Mouse (Mus musculus): ENCODE results near the gene Rufy3.
A peak's percentile ranks its signal among the peaks of the same experiment; 100 is the strongest.
"Not testable (repeated sequence)": the region's sequence is repeated elsewhere in the genome, so short reads cannot be mapped to it uniquely, and the experiment has no call there.

The Rufy3 gene

DNA sequence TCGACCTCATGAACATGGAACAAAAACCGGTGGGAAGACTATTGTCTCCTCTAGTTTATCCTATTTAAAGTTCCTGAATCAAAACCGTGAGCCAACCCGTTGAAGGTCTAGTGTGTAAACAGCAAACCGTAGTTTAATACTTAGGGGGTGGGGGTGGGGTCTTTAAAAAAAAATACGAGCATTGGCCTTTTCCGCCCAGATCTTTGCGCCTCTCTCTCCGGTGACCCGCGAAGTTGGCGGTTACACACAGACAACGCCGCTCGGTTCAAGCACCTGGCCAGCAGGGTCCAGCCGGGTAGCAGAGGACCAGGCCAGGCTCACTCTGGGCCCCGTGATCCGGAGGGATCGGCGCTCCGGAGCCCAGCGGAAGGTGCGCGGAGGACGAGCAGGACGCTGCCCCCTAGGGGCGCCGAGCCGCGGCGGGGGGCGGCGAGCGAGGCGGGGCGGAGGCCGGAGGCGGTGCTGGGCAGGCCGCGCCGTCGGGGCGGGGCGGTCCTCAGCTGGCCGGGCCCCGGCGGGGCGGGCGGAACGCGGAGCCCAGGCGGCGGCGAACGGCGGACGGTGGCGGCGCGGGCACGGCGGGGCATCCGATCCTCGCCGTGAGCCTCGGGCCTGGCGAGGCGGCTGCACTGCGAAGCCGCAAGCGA is at the start of gene Rufy3:
Rufy3 (plus strand) TSS at position 540 of the 647 bp plus-strand sequence.
- DNase-seq (ENCODE audit: low spot score), result peak; percentile 81

DNA sequence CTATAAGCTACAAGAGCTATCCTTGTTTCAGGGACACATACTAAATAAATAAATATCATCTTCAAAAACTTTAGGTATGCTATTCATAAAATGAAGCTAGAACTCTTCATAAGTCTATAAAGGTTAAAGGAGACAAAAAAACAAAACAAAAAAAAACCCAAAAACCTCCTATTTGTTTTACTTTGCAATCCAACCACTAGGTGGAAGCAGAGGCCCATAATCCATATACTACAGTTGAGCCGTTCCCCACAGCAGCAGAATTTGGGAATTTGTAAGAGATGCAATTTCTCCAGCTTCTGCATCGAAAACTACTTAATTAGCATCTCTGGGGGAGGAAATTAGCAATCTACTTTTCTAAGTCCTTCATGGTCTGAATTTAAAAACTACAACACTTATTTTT is 45.6 kb upstream of the Rufy3 start:
- DNase-seq (ENCODE audit: low spot score), result peak; percentile 73

GRCm38 (mm10) chr5:88527657-88528056 is 37.2 kb upstream of the Rufy3 start, which contains the start of gene Jchain:
Jchain (minus strand) TSS chr5:88527891.
- DNase-seq (ENCODE audit: low spot score), result no peak

DNA sequence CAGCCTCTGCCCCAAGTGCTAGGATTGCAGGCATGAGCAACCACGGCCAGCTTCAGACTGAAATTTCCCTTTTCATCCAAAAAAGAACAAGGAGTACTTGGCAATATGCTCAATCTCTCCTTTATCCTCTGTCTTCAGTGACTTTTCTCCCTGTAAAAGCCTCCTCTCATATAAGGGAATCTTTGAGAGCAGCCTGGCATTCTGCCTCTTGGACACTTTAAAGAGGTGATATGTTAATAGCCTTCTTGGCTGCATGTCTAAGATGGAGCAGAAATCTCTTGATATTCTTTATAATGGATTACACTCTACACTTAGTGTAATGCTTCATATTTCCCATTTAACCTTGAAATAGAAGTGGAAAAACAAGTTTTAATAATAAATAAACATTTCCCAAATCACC is 33.9 kb upstream of the Rufy3 start:
- DNase-seq (ENCODE audit: low spot score), result no peak

GRCm38 (mm10) chr5:88534697-88535096 is 30.1 kb upstream of the Rufy3 start:
- no peak for DNase-seq (ENCODE audit: low spot score)

DNA sequence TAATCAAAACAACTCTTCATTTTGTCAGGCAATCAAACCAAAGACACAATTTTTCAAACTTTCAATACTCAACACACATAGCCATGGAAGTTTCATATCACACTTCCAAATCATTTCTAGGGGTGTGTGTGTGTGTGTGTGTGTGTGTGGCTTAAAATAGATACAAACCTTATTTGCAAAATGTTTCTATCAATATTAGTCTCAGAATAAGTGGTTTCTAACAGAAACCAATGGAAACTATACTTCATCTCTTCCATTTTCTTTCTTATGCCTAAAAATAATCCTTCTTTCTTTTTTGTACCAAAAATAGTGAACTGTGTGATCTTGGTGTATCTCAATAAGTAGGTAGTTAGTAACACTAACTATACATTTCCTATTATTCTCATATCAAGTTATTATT is 24.0 kb upstream of the Rufy3 start:
- no peak for DNase-seq (ENCODE audit: low spot score)

DNA sequence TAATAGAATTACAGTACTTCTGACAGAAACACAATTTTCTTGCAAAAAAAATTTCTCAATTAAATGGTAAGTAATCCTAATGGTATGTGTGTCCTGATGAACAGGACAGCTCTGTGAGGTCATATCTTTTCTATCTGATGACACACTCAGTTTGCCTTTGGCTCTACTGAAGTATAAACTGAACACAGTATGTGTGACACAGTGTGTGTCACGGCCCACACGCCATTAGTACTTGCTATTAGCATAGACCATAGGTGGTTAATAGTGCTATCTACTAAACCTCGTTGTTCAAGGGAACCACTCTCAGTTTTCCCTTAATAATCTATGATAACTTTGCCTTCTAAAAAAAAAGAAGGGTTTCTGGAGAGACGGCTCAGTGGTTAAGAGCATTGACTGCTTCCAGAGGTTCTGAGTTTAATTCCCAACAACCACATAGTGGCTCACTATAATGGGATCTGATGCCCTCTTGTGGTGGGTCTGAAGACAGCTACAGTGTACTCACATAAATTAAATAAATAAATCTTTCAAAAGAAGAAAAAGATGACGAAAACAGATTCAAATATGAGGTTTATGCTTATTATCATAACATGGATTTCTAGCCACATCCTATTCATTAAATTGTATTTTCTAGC is 22.1 kb upstream of the Rufy3 start:
- DNase-seq (ENCODE audit: low spot score), result peak; percentile 68

- DNase-seq (ENCODE audit: low spot score), result not testable (repeated sequence)
Observed at GRCm38 (mm10) chr5:88544411-88544810, 20.4 kb upstream of the Rufy3 start.

GRCm38 (mm10) chr5:88545536-88545935 is 19.3 kb upstream of the Rufy3 start:
- no peak for DNase-seq (ENCODE audit: low spot score)

- peak; percentile 44 for DNase-seq (ENCODE audit: low spot score)
Observed at GRCm38 (mm10) chr5:88553271-88554085, 11.4 kb upstream of the Rufy3 start.

DNA sequence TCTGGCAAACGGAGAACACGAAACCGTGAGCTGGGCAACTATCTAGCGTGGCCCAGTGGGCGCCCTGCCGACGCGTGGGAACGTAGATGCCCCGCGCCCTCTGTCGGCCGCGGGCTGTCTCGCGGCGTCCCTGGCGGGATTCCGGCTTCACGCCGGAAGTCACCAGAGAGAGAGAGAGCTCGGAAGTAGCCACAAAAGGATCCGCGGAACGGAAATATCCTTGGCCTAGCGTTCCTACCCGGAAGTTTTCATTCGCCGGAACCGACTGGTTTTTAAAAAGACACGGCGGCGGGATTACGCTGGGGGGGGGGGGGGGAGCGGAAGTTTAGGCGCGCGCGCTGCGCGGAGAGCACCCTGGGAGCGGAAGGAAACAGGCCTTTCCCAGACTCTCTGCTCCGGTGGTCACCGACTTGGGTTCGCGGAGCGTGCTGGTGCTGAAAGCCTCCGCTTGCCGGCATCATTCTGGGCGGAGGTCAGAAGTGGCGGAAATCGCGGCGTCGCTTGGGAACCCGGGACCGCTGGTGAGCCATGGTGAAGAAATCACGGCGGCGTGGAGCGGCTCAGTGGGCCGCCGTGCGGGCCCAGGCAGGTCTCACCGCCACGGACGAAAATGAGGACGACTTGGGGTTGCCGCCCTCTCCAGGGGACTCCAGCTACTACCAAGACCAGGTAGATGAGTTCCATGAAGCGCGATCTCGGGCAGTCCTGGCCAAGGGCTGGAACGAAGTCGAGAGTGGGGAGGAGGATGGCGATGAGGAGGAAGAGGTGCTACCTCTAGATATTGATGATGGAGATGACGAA is 10.6 kb upstream of the Rufy3 start, which contains the start of gene Utp3:
Utp3 (plus strand) TSS at position 377 of the 801 bp plus-strand sequence.
- DNase-seq (ENCODE audit: low spot score), result peak; percentile 100

- no peak for DNase-seq (ENCODE audit: low spot score)
Observed at GRCm38 (mm10) chr5:88558991-88559390, 5.8 kb upstream of the Rufy3 start.

DNA sequence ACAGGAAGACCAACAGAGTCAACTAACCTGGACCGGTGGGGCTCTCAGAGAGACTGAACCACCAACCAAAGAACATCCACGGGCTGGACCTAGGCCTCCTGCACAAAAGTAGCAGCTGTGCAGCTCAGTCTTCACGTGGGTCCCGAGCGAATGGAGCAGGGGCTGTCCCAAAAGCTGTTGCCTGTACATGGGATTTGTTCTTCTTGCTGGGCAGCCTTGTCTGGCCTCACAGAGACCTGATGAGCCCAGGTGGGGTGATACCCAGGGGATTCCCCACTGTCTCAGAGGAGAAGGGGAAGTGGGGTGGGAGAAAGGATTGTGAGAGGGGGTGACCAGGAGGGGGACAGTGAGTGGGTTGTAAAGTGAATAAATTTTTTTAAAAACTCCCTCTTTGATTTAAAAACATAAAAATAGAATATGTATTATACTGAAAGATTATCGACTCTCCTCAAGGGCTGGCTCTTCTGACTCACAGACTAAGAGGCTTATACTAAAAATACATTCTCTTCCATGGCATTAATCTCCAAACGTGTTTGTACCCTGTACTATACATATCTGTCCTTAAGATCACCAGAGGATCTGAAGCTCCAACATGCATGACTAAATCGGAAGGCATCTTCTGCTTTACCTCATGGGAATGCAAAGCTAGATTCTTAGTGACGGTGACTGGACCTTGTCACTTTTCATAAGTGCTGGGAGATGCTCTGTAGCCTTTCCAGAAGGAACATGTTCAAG is 3.6 kb upstream of the Rufy3 start:
- no peak for DNase-seq (ENCODE audit: low spot score)

- DNase-seq (ENCODE audit: low spot score), result no peak
Observed at GRCm38 (mm10) chr5:88562863-88563780, 1.7 kb upstream of the Rufy3 start.

GRCm38 (mm10) chr5:88565148-88566033 is 551 bp downstream of the Rufy3 start:
- DNase-seq (ENCODE audit: low spot score), result peak; percentile 65

DNA sequence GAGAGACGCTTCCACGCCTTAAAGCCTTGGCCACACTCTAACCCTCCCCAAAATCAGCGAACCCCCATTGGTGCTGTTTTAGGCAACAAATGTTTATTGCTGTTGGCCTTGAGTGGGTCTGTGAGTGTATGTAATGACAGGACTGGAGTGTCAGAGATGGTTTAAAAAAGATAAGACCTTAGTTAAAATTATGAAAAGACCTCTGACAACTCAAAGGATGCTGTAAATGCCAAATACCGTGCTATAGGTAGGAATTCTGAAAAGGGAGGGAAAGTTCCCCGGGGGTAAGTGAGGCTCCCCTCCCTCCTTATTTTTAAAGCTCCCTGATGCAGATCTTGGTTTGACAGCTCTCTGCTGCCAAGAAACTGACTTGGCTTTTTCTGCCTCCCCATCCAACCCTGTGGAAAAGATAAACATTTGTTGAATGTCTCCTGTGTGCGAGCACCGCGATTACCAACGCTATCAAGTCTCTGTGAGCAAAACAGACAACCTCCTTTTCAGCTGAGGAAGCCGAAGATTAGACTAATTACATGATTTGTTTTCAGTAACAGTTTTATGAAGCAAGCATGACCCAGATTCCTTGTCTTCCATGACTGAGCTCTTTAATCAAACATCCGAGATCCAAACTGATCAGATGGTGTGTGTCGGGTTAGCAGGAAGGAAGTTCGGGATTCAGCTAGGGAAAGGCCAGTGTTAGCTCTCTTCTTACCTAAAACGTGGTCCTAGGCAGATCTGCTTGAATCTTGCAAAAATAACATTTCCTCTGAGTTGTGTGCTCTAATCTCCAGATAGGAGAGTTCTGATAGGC is 1.4 kb downstream of the Rufy3 start:
- peak; percentile 56 for DNase-seq (ENCODE audit: low spot score)

DNA sequence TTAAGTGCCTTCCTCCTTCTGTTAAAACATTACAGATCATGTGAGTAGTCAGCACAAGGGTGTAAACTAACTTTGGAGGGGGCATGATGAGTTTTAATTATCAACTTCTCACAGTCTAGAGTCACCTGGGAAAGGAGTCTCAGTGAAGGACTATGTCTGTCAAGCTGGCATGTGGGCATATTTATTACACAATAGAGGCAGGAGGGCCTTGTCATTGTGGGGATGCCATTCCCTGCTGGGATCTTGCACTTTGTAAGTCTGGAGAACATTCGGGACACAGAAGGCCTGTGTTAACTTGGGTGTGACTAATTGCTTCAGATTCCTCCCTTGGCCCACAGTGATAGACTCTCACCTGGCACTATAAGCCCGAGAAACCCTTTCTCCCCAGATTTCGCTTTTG is 4.7 kb downstream of the Rufy3 start:
- no peak for DNase-seq (ENCODE audit: low spot score)

GRCm38 (mm10) chr5:88574829-88575228 is 10.0 kb downstream of the Rufy3 start:
- DNase-seq (ENCODE audit: low spot score), result no peak

Measured in embryo, embryonic 10.5 days (tissue).